ENCODE assay signal across 16 mouse cellular contexts in the genomic region with DNA sequence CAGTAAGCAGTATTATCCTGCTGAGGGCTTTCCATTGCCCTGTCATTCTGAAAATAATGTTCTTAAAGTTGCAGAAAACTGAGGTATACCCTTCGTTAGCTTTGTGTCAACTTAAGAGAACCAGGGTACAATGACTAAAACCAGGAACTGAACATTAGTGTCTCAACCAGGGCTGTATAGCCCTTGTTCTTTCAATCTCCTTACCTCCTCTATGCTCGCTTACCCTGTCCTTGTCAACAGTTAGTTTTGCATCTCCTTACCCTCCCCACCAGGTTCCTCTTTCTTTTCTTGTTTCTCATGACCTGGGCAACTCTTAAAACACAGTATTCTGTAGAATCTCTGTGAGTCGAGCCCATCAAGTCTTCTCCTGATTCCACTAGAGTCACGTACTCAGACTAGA.
A peak's percentile ranks its signal among the peaks of the same experiment; 100 is the strongest.
DNase-seq lines count a peak whose midpoint lies in the region; ATAC-seq and TF ChIP-seq lines count a peak whose summit lies in the region.
"Had no signal": no experiment of that assay in that cellular context is flagged by ENCODE, and none has a peak within 500 bp of the region (broad histone marks: within the 10 kb centered on the region; RNA-seq: fewer than 3 reads in every experiment).

No protein-coding gene starts in this region.

- 89% methylated on average over 4 of the region's 4 CpGs for WGBS in kidney, adult 2 months
- WGBS in liver, embryonic 13.5 days (ENCODE audit: insufficient replicate concordance): 68% methylated on average over 4 of the region's 4 CpGs

- peak overlapping the region; percentile 69; the same call in 1 of the 2 replicates for H3K9ac ChIP-seq in liver, embryonic 13.5 days
- H3K9ac ChIP-seq: intestine, embryonic 15.5 days; lung, embryonic 14.5 days had no signal

- no peak for TF ChIP-seq POLR2A in kidney, adult 2 months (IDR thresholded peaks at IDR 0.05; ENCODE audit: low read depth, low read length)

- H3K36me3 ChIP-seq in kidney, adult 2 months (ENCODE audit: control insufficient read depth, insufficient read depth, low read length): no peaks in the 10 kb centered on the region
- H3K36me3 ChIP-seq in liver, embryonic 13.5 days: 0 out of 2 replicates have a peak, but pooled peaks cover 6% of the 10 kb centered on the region
- H3K36me3 ChIP-seq: intestine, embryonic 15.5 days; midbrain, embryonic 10.5 days had no signal

- H3K4me3 ChIP-seq in gastrocnemius, adult 2 months: no peak overlapping the region
- no peak overlapping the region for H3K4me3 ChIP-seq in kidney, adult 2 months (ENCODE audit: insufficient read depth, low read depth, low read length)
- no peak overlapping the region for H3K4me3 ChIP-seq in liver, embryonic 13.5 days (replicated peaks)
- H3K4me3 ChIP-seq: intestine, embryonic 15.5 days; midbrain, embryonic 10.5 days had no signal

- H3K27ac ChIP-seq in gastrocnemius, adult 2 months: peak overlapping the region; percentile 91
- peak overlapping the region; percentile 51; the same call in 1 of the 2 replicates for H3K27ac ChIP-seq in kidney, adult 2 months (ENCODE audit: insufficient read depth, low read depth, low read length)
- peak overlapping the region; percentile 99 for H3K27ac ChIP-seq in liver, embryonic 13.5 days
- H3K27ac ChIP-seq: midbrain, embryonic 10.5 days had no signal

- no peaks in the 10 kb centered on the region for H3K9me3 ChIP-seq in liver, embryonic 13.5 days (replicated peaks)
- H3K9me3 ChIP-seq: intestine, embryonic 15.5 days; midbrain, embryonic 10.5 days had no signal

- ATAC-seq in liver, embryonic 13.5 days (ENCODE audit: low read depth): no peak
- ATAC-seq: intestine, embryonic 15.5 days had no signal

- intact Hi-C loops in gastrocnemius, adult 2 months (cut with DNase I): no loop called here
- intact Hi-C loops in gastrocnemius, postnatal 36 days (cut with DNase I): no loop called here

- no peak for TF ChIP-seq CTCF in gastrocnemius, adult 2 months (IDR thresholded peaks at IDR 0.05)
- TF ChIP-seq CTCF in kidney, adult 2 months (conservative IDR thresholded peaks at IDR 0.05; ENCODE audit: insufficient read depth, insufficient read length, low read depth, low read length): no peak

- peaks cover 50% of the 10 kb centered on the region for H3K4me1 ChIP-seq in kidney, adult 2 months (ENCODE audit: control insufficient read depth, insufficient read depth, low read length)
- peaks cover 92% of the 10 kb centered on the region for H3K4me1 ChIP-seq in liver, embryonic 13.5 days (replicated peaks)
- H3K4me1 ChIP-seq: midbrain, embryonic 10.5 days had no signal

- H3K4me2 ChIP-seq in liver, embryonic 13.5 days: no peak overlapping the region
- H3K4me2 ChIP-seq: intestine, embryonic 15.5 days; lung, embryonic 14.5 days had no signal

- no peaks in the 10 kb centered on the region for H3K27me3 ChIP-seq in kidney, adult 2 months (replicated peaks; ENCODE audit: control insufficient read depth, insufficient read depth, low read length)
- no peaks in the 10 kb centered on the region for H3K27me3 ChIP-seq in liver, embryonic 13.5 days
- H3K27me3 ChIP-seq: intestine, embryonic 15.5 days had no signal

- DNase-seq in gastrocnemius, adult 2 months: no peak
- no peak for DNase-seq in gastrocnemius, postnatal 36 days
- no peak for DNase-seq in kidney, adult 2 months
- no peak for DNase-seq in kidney, postnatal 4 days
- peak; percentile 80 for DNase-seq in A20 (ENCODE audit: low read depth, low spot score)
- no peak for DNase-seq in liver, embryonic 13.5 days
- DNase-seq in adrenal gland, postnatal 4 days (ENCODE audit: low spot score in 2 of 2): no peak
- no peak for DNase-seq in right cerebral cortex, adult 18-20 months
- DNase-seq: adrenal gland, postnatal 25 days; cerebellum, adult 8-10 months; layer of hippocampus, adult 9-11 months; left cerebral cortex, postnatal 4 days; lung, embryonic 14.5 days; thymus, adult 2 months had no signal
